Mouse (Mus musculus): ENCODE data around the gene Gm17174.
"Not testable (repeated sequence)": the region's sequence is repeated elsewhere in the genome, so short reads cannot be mapped to it uniquely, and the experiment has no call there.

Gene Gm17174

GRCm38 (mm10) chr14:51592039-51592438 lies at the start of gene Gm17174:
Gene Gm17174, minus strand, starts transcription at chr14:51592139.
- DNase-seq, result not testable (repeated sequence)

GRCm38 (mm10) chr14:51635566-51635965 lies 43.6 kb upstream of the Gm17174 start, which contains the start of gene Gm4181:
Gene Gm4181, minus strand, starts transcription at chr14:51635666.
- not testable (repeated sequence) for DNase-seq

- DNase-seq, result peak in 1 of 2 experiments; percentile 6
These were observed 40.5 kb upstream of the Gm17174 start for GRCm38 (mm10) chr14:51632426-51632825.

GRCm38 (mm10) chr14:51611210-51611609 lies 19.3 kb upstream of the Gm17174 start, which contains the start of gene Gm17078:
Gene Gm17078, minus strand, starts transcription at chr14:51611310.
- DNase-seq, result no peak

GRCm38 (mm10) chr14:51573963-51574362 lies 18.0 kb downstream of the Gm17174 start, which contains the start of gene Gm17175:
Gene Gm17175, minus strand, starts transcription at chr14:51574063.
- DNase-seq, result not testable (repeated sequence)

GRCm38 (mm10) chr14:51552490-51552889 lies 39.4 kb downstream of the Gm17174 start, which contains the start of gene Gm5622:
Gene Gm5622, plus strand, starts transcription at chr14:51552790.
- DNase-seq, result no peak
